Mouse (Mus musculus) embryonic facial prominence, embryonic 11.5 days (tissue): ENCODE measurements around the gene Ehmt2. TPM values are rescaled to one million over a fixed set of nuclear protein-coding genes. Genes with fewer than 3 reads are reported as not detected.
"Not testable (repeated sequence)": the region's sequence is repeated elsewhere in the genome, so short reads cannot be mapped to it uniquely, and the experiment has no call there.

ENCODE experiments used
- ATAC-seq: fragments of 200-750 bp; cut with Nextera tagmentation; replicated peaks from 2 replicates; pipeline ENCODE4 v1.8.0; 2017; ENCODE audit warnings: low read depth; ENCODE audit not compliant: insufficient number of reproducible peaks, low FRiP score, low TSS enrichment
- DNase-seq: peaks from one replicate; pipeline ENCODE4 v3.0.0-alpha.2; 2015; ENCODE audit warnings: low spot score
- H3K27ac ChIP-seq: fragments of 300-500 bp; sonication (generic); replicated peaks from 2 replicates; pipeline ENCODE4 v1.5.1; 2014; ENCODE audit warnings: mild to moderate bottlenecking, low read depth, low read length, control low read depth
- H3K27me3 ChIP-seq: fragments of 300-500 bp; sonication (generic); 2 replicates; pipeline ENCODE4 v1.6.1; 2014; ENCODE audit warnings: mild to moderate bottlenecking, low read length, moderate library complexity, mixed read lengths; ENCODE audit not compliant: control insufficient read depth, insufficient read depth
- H3K36me3 ChIP-seq: fragments of 300-500 bp; sonication (generic); replicated peaks from 2 replicates; pipeline ENCODE4 v1.6.1; 2014; ENCODE audit warnings: low read depth, mild to moderate bottlenecking, low read length, moderate library complexity, mixed read lengths; ENCODE audit not compliant: control insufficient read depth, insufficient read depth
- H3K4me1 ChIP-seq: fragments of 300-500 bp; sonication (generic); 2 replicates; pipeline ENCODE4 v1.6.1; 2014; ENCODE audit warnings: low read length, mixed read lengths; ENCODE audit not compliant: control insufficient read depth, insufficient read depth
- H3K4me2 ChIP-seq: fragments of 300-500 bp; sonication (generic); 2 replicates; pipeline ENCODE4 v1.6.1; 2014; ENCODE audit warnings: low read depth, mild to moderate bottlenecking, control low read depth, low read length, moderate library complexity
- H3K4me3 ChIP-seq: fragments of 300-500 bp; sonication (generic); 2 replicates; pipeline ENCODE4 v1.5.1; 2014; ENCODE audit warnings: low read depth, low read length, control low read depth
- H3K9ac ChIP-seq: fragments of 300-500 bp; sonication (generic); replicated peaks from 2 replicates; pipeline ENCODE4 v1.6.1; 2014; ENCODE audit warnings: mild to moderate bottlenecking, control low read depth, low read length
- H3K9me3 ChIP-seq: fragments of 300-500 bp; sonication (generic); replicated peaks from 2 replicates; pipeline ENCODE4 v1.6.1; 2016; ENCODE audit warnings: mild to moderate bottlenecking, low read length, inconsistent platforms, mixed read lengths; ENCODE audit not compliant: control insufficient read depth
- WGBS: fragments of 180-500 bp; shearing (Covaris S2); extraction: QIAGEN DNeasy Blood & Tissue Kit; methylation state at CpG from one replicate; pipeline ENCODE4 v1.1.7; 2014; 5-methylcytosine and 5-hydroxymethylcytosine counted together
- polyA plus RNA-seq: library from polyadenylated mRNA; unstranded; fragments of >200 nt; fragmentation: Nextera tagmentation; extraction: Ambion mirVana; gene quantifications from 2 replicates; pipeline ENCODE4 v1.2.1, GENCODE M21; 2014

Gene Ehmt2
- polyA plus RNA-seq, 1 experiment from 2014 or later: 59.3 TPM

DNA sequence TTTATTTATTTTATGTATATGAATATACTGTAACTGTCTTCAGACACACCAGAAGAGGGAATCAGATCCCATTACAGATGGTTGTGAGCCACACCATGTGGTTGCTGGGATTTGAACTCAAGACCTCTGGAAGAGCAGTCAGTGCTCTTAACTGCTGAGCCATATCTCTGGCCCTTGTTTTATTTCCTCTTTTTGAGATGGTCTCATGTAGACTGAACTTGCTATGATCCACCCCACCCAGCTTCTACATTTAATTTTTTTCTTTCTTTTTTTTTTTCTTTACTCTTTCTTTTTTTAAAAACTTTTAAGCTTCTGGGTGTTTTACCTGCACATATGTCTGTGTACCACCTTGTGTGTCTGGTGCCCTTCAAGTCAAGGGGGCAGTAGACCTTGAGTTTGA lies 2.6 kb downstream of the Ehmt2 start:
- H3K27me3 ChIP-seq, ATAC-seq, DNase-seq, H3K4me1 ChIP-seq, H3K4me3 ChIP-seq, H3K9ac ChIP-seq, H3K9me3 ChIP-seq, H3K27ac ChIP-seq, H3K4me2 ChIP-seq: not testable (repeated sequence)
- H3K36me3 ChIP-seq: peaks cover 16% of the 10 kb centered on the region

- not testable (repeated sequence) for ATAC-seq
These were observed 3.7 kb downstream of the Ehmt2 start for GRCm38 (mm10) chr17:34901948-34902347.

DNA sequence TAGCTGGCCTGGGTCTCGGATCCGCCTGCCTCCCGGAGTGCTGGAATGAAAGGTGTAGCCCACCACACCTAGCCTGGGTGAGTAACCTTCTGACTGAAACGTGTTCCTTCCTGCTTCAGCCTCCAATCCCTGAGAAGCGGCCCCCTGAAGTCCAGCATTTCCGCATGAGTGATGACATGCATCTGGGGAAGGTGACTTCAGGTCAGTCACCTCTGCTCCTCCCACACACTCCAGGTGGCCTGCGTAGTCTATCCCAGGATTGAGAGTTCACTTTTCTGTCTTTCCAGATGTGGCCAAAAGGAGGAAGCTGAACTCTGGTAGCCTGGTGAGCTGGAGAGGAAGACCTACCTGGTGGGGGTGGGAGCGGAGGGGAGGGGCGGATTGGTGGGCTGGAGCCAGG lies 4.6 kb downstream of the Ehmt2 start:
- WGBS: 90% methylated on average over 9 of the region's 9 CpGs
- no peaks in the 10 kb centered on the region for H3K4me1 ChIP-seq

More at GRCm38 (mm10) chr17:34901948-34902347, 3.7 kb downstream of the Ehmt2 start:
- not testable (repeated sequence) for H3K27me3 ChIP-seq, DNase-seq, H3K27ac ChIP-seq, H3K4me2 ChIP-seq, H3K9ac ChIP-seq, H3K9me3 ChIP-seq, H3K4me3 ChIP-seq, H3K4me1 ChIP-seq
- WGBS: 94% methylated on average over 9 of the region's 10 CpGs
- peaks cover 23% of the 10 kb centered on the region for H3K36me3 ChIP-seq

DNA sequence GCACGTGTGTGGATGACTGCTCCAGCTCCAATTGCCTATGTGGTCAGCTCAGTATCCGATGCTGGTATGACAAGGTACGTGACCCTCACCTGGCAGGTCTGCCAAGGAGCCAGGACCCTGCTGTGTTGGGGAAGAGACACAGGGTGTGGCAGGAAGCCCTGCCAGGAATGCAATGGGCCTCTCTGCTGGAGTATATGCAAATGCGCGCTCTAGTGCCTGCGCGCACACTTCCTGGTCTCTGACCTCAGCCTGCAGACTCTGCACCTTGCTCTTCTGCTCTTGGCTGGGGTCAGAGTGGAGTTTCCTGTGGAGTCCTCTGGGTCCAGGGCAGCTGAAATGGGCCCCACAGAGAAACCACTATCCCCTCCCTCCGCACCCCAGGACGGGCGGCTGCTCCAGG lies 12.7 kb downstream of the Ehmt2 start:
- H3K4me1 ChIP-seq: 0 out of 2 replicates have a peak, but pooled peaks cover 2% of the 10 kb centered on the region
- WGBS: 85% methylated on average over 10 of the region's 10 CpGs
- DNase-seq (no peak), ATAC-seq (no peak)
- H3K9ac ChIP-seq: no peak overlapping the region
- H3K27me3 ChIP-seq: no peaks in the 10 kb centered on the region
- peaks cover 29% of the 10 kb centered on the region for H3K36me3 ChIP-seq
- no peak overlapping the region for H3K4me3 ChIP-seq
- no peak overlapping the region for H3K27ac ChIP-seq
- no peaks in the 10 kb centered on the region for H3K9me3 ChIP-seq
- no peak overlapping the region for H3K4me2 ChIP-seq

More for the DNA sequence above, 4.6 kb downstream of the Ehmt2 start:
- Histone ChIP-seq H3K36me3 (peaks cover 30% of the 10 kb centered on the region), H3K27ac (no peak overlapping the region), H3K27me3 (no peaks in the 10 kb centered on the region), H3K4me2 (no peak overlapping the region), H3K4me3 (no peak overlapping the region), H3K9me3 (no peaks in the 10 kb centered on the region), H3K9ac (no peak overlapping the region)
- DNase-seq (no peak), ATAC-seq (no peak)

- H3K9ac ChIP-seq: no peak overlapping the region
These were observed 13.7 kb downstream of the Ehmt2 start for GRCm38 (mm10) chr17:34911945-34912351.

DNA sequence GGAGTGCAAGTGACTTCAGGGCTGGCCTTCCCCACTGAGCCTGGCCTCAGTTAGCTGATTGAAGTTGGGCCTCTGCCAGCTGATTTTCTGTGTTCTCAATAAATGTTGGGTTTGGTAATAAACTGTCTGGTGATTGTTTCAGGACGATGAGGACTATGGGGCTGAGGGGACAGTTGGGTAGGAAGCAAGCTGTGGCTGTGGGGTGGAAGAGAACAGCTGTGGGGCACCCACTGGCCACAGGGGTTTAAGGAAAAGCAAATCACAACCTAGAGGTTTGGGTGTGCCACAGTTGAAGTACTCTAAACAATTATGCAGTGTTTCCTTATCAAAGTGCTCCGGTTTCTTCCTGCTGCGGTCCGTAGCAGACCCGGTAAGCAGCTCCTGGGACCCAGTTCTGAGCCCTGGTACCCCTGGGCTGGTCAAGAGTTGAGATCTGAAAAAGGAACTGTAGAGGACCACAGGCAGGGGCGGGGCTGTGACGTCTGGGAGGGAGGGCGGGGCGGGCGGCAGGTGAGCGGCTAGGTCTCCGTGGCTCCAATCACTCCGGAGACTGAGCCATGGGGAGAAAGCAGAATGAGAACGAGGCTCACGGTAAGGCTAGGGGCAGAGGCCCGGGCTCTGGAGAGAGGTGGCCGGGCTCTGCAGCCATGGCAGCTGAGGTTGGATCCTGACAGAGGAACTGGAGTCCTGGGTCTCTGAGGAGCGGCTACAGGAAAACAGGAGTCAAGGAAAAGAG lies 15.8 kb downstream of the Ehmt2 start, which contains the start of gene Slc44a4:
TSS of gene Slc44a4 (plus strand) at position 537 of the 736 bp plus-strand sequence.
- WGBS: 38% methylated on average over 18 of the region's 18 CpGs
- H3K4me3 ChIP-seq: no peak within 1 kb of the TSS
- H3K9me3 ChIP-seq: no peaks in the 10 kb centered on the region
- no peak within 1 kb of the TSS for H3K4me2 ChIP-seq
- ATAC-seq: no peak
- H3K9ac ChIP-seq: no peak within 1 kb of the TSS; the same call in 1 of the 2 replicates
- no peaks in the 10 kb centered on the region for H3K27me3 ChIP-seq
- H3K36me3 ChIP-seq: peaks cover 6% of the 10 kb centered on the region
- no peak within 1 kb of the TSS for H3K27ac ChIP-seq
- DNase-seq: no peak
- 0 out of 2 replicates have a peak, but pooled peaks cover 2% of the 10 kb centered on the region for H3K4me1 ChIP-seq

More at GRCm38 (mm10) chr17:34911945-34912351, 13.7 kb downstream of the Ehmt2 start:
- Histone ChIP-seq H3K27me3 (no peaks in the 10 kb centered on the region), H3K4me2 (no peak overlapping the region), H3K9me3 (no peaks in the 10 kb centered on the region), H3K4me1 (0 out of 2 replicates have a peak, but pooled peaks cover 2% of the 10 kb centered on the region), H3K27ac (no peak overlapping the region), H3K36me3 (peaks cover 19% of the 10 kb centered on the region), H3K4me3 (no peak overlapping the region)
- ATAC-seq: peak; percentile 37; the same call in 1 of the 2 replicates
- DNase-seq: peak; percentile 72
- WGBS: 53% methylated on average over 5 of the region's 5 CpGs

DNA sequence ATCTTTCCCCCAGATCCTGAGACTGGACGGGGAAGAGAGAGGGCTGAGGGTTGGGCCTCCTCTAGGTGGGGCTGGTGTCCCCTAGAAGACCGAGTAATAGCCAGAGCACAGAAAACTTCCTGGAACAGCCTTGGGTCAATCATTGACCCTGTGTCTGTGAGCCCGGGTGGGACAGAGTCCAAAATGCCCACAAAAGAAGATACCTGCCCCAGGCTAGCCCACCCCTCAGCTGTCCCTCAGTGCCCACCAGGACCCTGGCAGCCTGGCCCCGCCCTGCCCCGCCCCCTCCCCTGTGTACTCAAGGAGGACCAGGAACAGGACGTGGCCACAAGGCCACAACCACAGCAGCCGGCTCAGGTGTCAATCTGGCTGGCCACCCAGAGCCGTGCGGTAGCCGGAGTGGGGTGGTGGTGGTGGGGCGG lies 17.2 kb downstream of the Ehmt2 start:
- no peak for ATAC-seq
- H3K36me3 ChIP-seq: peaks cover 6% of the 10 kb centered on the region
- H3K27ac ChIP-seq: no peak overlapping the region
- H3K9me3 ChIP-seq: no peaks in the 10 kb centered on the region
- H3K4me3 ChIP-seq: no peak overlapping the region
- no peak overlapping the region for H3K4me2 ChIP-seq
- H3K27me3 ChIP-seq: no peaks in the 10 kb centered on the region
- 0 out of 2 replicates have a peak, but pooled peaks cover 2% of the 10 kb centered on the region for H3K4me1 ChIP-seq
- DNase-seq: peak; percentile 42
- WGBS: 16% methylated on average over 11 of the region's 11 CpGs
- no peak overlapping the region for H3K9ac ChIP-seq

DNA sequence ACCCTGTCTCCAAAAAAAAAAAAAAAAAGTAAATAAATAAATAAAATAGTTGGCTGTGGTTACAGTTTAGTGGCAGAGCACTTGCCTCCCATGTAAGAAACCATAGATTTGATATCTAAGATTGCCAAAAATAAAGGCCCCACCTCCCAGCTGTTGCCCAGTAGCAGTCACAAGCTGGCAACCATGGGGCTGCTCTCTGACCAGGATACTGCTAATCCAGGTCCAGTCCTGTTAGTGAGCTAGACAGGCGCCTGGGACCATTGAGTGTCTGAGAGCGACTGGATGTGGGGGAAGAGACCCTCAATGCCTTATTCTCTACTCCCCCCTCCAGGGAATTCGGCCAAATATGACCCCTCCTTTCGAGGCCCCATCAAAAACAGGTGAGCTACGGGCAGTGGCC lies 18.0 kb downstream of the Ehmt2 start:
- no peak for DNase-seq
- 84% methylated on average over 5 of the region's 5 CpGs for WGBS

More for the DNA sequence above, 18.0 kb downstream of the Ehmt2 start:
- Histone ChIP-seq H3K9me3 (no peaks in the 10 kb centered on the region), H3K4me3 (no peak overlapping the region), H3K36me3 (peaks cover 6% of the 10 kb centered on the region), H3K4me2 (no peak overlapping the region), H3K4me1 (0 out of 2 replicates have a peak, but pooled peaks cover 2% of the 10 kb centered on the region), H3K9ac (no peak overlapping the region), H3K27ac (no peak overlapping the region), H3K27me3 (no peaks in the 10 kb centered on the region)
- ATAC-seq: no peak
